Mouse (Mus musculus) induced T-regulatory cell, adult 2 months (primary cell): ENCODE data around the gene Kat2b.
A peak's percentile ranks its signal among the peaks of the same experiment; 100 is the strongest.
"Not testable (repeated sequence)": the region's sequence is repeated elsewhere in the genome, so short reads cannot be mapped to it uniquely, and the experiment has no call there.

Experiments used
- DNase-seq: peaks from one replicate; pipeline ENCODE4 v3.0.0-alpha.2; 2012; ENCODE audit warnings: low read depth

Kat2b gene

GRCm38 (mm10) chr17:53659230-53659629 is 92.6 kb downstream of the Kat2b start:
- no peak for DNase-seq

GRCm38 (mm10) chr17:53659738-53660137 is 93.1 kb downstream of the Kat2b start:
- DNase-seq = no peak

- DNase-seq = no peak
These were observed 94.6 kb downstream of the Kat2b start for GRCm38 (mm10) chr17:53661056-53661840.

GRCm38 (mm10) chr17:53664267-53664666 is 97.6 kb downstream of the Kat2b start:
- peak; percentile 30 for DNase-seq

DNA sequence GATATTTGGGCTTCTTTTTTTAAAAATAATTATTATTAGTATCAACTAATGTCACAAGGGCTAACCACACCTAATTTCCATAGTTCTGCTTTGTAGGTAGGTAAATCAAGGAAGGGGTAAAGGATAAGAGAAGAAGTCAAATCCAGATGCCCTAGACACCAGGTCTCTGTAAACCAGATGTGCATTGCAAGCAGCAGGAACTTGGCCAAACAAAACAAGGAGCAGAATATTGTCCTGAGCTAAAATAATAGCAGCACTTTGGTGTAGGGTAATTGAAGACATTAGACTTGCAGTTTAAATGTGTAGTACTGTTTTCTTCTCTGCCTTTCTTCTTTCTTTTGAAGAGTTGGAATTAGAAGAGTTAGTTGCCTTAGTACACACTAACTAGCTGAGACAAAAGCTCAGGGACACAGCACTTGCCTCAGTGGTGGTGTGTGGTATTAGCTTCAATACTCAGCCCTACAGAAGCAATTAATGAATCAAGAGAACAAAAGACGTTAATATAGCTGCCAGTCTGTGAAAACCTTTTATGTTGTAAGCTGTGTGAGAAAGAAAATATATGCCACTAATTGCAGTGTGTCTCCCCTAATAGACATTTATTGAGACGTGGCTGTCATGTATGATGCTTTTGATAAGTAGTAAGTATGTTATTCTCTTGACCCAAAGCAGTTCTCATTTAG is 98.2 kb downstream of the Kat2b start:
- DNase-seq = no peak

GRCm38 (mm10) chr17:53670453-53670852 is 103.8 kb downstream of the Kat2b start:
- DNase-seq = no peak

DNA sequence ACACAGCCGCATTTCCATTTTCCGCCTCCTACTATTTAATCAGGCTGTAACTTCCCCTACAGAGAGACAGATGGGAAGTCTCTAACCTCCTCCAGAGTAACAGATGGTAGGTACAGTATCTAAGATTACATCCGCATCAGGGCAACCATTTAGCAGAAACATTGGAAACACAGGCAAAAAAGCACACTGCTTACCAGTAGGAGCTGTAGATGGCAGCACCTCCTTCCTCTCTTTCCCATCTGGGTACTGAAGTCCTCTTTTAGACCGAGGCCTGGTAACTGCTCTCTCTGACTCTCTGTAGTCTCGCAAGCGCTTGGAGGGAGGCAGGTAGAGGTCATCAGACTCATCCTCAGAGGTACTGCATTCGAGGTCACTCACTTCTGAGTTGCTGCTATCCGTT is 112.1 kb downstream of the Kat2b start:
- no peak for DNase-seq

DNA sequence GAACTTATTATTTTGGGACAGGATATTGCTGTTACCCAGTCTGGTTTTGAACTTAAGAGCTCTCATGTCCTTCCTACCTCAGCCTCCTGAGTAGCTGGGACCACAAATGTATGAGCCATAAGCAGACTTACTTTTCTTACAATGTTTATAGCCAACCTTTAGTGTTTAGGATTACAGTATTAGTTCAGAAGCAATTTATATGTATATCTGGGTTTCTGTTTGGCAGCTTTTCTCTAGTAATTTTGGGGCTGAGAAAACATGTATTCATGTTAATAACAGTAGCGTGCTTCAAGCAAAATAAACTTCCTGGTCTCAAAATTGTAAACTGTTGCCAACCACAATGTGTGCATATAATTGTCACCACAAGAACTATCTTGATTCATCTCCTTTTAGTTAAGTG is 121.7 kb downstream of the Kat2b start:
- DNase-seq = peak; percentile 50

- DNase-seq = peak; percentile 99
These were observed 122.5 kb downstream of the Kat2b start, which contains the start of gene Sgo1 for GRCm38 (mm10) chr17:53688877-53689802. Sgo1 (minus strand) TSS chr17:53689333.

GRCm38 (mm10) chr17:53689946-53690345 is 123.3 kb downstream of the Kat2b start:
- DNase-seq = no peak

- peak; percentile 64 for DNase-seq
These were observed 127.4 kb downstream of the Kat2b start for GRCm38 (mm10) chr17:53694039-53694438.

DNA sequence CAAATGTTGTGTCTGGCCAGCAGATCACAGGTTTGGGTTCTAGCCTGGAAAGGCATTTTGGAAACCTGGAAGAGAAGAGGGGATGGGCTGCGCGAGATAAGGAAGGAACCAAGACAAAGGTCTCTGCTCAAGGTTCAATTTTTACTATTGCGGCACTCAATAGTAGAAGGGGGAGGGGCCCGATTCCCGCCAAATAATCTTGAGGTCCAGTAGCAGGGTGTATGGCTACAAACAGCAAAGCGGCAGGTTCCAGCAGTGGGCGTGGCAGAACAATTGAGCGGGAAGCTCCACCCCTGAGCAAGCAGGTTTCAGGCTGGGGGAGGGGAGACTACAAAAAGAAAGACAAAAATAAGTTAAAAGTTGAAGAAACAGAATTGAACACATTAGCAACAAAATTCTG is 130.9 kb downstream of the Kat2b start:
- not testable (repeated sequence) for DNase-seq

GRCm38 (mm10) chr17:53714453-53714852 is 147.8 kb downstream of the Kat2b start:
- DNase-seq = no peak

GRCm38 (mm10) chr17:53715161-53715560 is 148.5 kb downstream of the Kat2b start:
- DNase-seq = not testable (repeated sequence)

- DNase-seq = no peak
These were observed 151.8 kb downstream of the Kat2b start for GRCm38 (mm10) chr17:53718474-53718873.

GRCm38 (mm10) chr17:53718916-53719315 is 152.3 kb downstream of the Kat2b start:
- not testable (repeated sequence) for DNase-seq
